In the genomic region with DNA sequence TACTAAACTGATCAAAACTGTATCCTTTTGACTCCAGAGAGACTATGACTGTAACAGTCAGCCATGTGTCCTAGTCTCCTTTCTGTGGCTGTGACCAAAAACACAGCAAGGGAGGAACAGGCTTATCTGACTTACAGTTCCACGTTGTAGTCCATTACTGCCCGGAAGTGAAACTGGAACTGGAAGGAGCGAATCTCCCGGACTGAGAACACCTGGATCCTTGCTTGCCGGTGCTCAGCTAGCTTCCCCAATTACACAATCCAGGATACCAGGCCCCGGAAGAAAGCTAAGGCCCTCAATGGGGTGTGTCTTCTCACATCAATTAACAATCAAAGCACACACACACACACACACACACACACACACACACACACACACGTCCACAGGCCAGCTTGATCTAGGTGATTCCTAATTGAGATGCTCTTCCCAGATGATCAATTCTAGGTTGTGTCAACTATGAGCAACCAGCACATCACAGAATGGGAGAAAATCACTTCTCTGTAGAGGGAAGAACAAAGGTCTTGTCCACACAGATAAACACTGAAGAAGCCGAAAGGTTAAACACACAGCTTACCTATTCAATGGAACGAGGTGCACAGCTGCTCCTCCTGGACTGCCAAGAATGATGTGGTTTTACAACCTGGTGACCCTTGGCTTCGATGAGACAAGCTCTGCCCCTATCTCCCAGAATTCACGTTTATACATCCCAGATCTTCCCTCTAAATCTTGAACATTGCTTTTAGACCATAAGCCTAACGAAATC, we compare ENCODE assay signal across 1 mouse cellular context.
TF ChIP-seq lines count a peak whose summit lies in the region.

No protein-coding gene starts in this region.

TF ChIP-seq in ES-E14, 5 proteins besides CTCF, POLR2A, EP300 and RAD21:
- TF ChIP-seq HCFC1 (IDR thresholded peaks at IDR 0.05; ENCODE audit: borderline replicate concordance, insufficient read depth, low read length) (no peak), MAFK (IDR thresholded peaks at IDR 0.05; ENCODE audit: insufficient read depth, low read depth, low read length) (no peak), ZC3H11A (IDR thresholded peaks at IDR 0.05; ENCODE audit: borderline replicate concordance, low read depth, low read length) (no peak), ZNF384 (IDR thresholded peaks at IDR 0.05; ENCODE audit: low read depth, low read length) (no peak), CHD2 (IDR thresholded peaks at IDR 0.05; ENCODE audit: low read depth, low read length) (no peak)
